Mouse (Mus musculus): Measurements from ENCODE around the gene Ptrh1.

DNA sequence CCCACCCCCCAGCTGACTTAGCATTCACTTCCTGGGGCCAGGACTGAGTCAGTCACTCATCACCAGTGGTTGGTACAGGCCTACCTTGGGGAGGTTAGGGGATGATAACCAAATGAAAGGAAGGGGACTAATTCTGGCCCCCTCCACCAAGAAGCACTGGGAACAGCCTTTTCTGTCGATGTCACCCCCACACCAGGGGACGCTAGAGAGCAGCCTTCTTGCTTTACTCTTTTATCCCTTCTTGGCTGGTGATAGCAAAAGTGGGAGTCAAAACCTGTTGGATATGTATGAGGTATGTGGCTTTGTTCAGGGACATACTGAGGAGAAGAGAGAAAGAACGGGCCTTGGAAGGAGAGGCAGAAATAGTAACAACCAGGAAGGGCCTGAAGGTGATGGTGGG is 12.2 kb upstream of the Ptrh1 start:
- no peak for TF ChIP-seq POLR2A (IDR thresholded peaks at IDR 0.05; ENCODE audit: control insufficient read depth in 1 of 2, insufficient read depth in 1 of 2, low read depth in 1 of 2, low read length in 2 of 2, poor library complexity in 1 of 2)
- no peak for TF ChIP-seq UBTF (IDR thresholded peaks at IDR 0.05; ENCODE audit: borderline replicate concordance, insufficient read depth, low read depth, low read length)
- TF ChIP-seq CTCF (IDR thresholded peaks at IDR 0.05 in 2 of 3, conservative IDR thresholded peaks at IDR 0.05 in 1 of 3; ENCODE audit: control insufficient read depth in 1 of 3, insufficient read depth in 1 of 3, low read depth in 2 of 3, low read length in 3 of 3, poor library complexity in 1 of 3, severe bottlenecking in 1 of 3), result peak; percentile 45 to 74 (median 49)
- TF ChIP-seq GABPA (IDR thresholded peaks at IDR 0.05; ENCODE audit: low read depth, low read length), result no peak
- no peak for TF ChIP-seq POLR2AphosphoS2 (IDR thresholded peaks at IDR 0.05; ENCODE audit: low read length)
- no peak for TF ChIP-seq GATA1 (IDR thresholded peaks at IDR 0.05; ENCODE audit: low read depth, low read length)
- no peak for TF ChIP-seq MXI1 (IDR thresholded peaks at IDR 0.05; ENCODE audit: low read depth, low read length)
- no peak for TF ChIP-seq KAT2A (conservative IDR thresholded peaks at IDR 0.05; ENCODE audit: low read depth, low read length)
- no peak for TF ChIP-seq NRF1 (IDR thresholded peaks at IDR 0.05; ENCODE audit: insufficient read depth, low read depth, low read length, poor library complexity, severe bottlenecking)
- TF ChIP-seq TAL1 (IDR thresholded peaks at IDR 0.05; ENCODE audit: low read length), result no peak
- no peak for TF ChIP-seq ZNF384 (IDR thresholded peaks at IDR 0.05; ENCODE audit: low read depth, low read length)

Data from MEL (cell line).